Mouse (Mus musculus) small intestine, adult 2 months (tissue): ENCODE results near the gene Vsir.

Experiments
- CTCF ChIP-seq: fragments of 200-500 bp; IDR thresholded peaks from 2 replicates; pipeline ENCODE4 v1.5.1; 2012; ENCODE audit warnings: low read depth, mild to moderate bottlenecking, control low read depth, inconsistent platforms, low read length, moderate library complexity, mixed read lengths; ENCODE audit not compliant: insufficient replicate concordance, insufficient read length; ENCODE audit errors: extremely low read depth
- POLR2A ChIP-seq: fragments of 200-500 bp; IDR thresholded peaks from 2 replicates; pipeline ENCODE4 v1.6.1; 2012; ENCODE audit warnings: low read depth, mild to moderate bottlenecking, control low read depth, inconsistent platforms, low read length, moderate library complexity

DNA sequence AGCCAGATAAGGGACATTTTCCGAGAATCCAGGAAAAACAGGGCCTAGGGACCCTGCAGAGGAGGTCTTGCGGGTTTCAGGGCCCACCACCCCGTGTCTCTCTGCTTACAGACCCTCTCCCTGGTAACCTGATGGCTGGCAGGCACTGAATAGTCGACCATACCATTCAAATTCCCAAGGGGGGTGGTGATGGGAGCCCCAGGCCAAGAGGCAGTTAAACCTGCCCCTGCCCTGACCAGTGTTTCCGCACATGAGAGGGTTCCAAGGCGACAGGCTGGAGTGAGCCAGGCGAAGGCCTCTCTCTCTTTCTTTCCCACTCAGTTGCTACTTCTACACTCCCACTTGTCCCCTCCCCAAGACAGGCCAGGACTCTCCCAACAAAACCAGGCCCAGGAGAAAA, 52.8 kb downstream of the Vsir start, which contains the start of gene Gm17455:
- no peak for TF ChIP-seq POLR2A
- TF ChIP-seq CTCF: no peak
